Mouse (Mus musculus): Measurements from ENCODE around the gene Pnp2.
"Not testable (repeated sequence)": the region's sequence is repeated elsewhere in the genome, so short reads cannot be mapped to it uniquely, and the experiment has no call there.

The Pnp2 gene

GRCm38 (mm10) chr14:50957146-50957545 lies 1.4 kb downstream of the Pnp2 start:
- not testable (repeated sequence) for DNase-seq (ENCODE audit: low spot score)

DNA sequence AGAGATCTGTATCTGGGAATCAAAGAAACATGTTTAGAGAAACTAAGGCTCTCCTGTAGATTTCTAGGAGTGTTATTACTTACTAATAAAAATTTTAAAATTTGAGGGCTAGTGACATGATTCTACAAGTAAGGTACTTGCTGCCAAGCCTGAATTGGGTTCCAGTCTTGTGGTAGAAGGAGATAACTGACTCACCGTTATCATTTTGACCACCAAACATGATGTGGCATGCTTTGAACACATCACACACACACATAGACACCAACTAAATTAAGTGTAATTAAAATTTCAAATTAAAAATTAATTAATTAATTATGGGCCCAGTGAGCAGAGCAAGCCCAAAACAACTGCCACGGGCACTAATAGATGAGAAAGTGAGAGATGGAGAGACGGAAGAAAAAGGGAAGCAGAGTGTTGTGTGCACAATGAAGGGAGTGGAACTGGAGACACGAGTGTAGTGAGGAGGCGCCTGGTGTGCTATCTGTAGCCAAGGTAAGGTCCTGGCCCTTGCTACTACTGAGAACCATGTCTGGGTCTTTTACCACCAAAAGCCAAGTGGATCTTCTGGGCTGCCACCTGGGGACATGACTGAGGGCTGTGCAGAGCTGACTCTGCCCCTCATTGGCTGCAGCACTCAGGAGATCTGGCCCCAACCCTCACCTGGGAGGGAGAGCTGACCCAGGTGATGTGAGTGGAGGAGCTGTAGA lies 2.6 kb downstream of the Pnp2 start:
- not testable (repeated sequence) for DNase-seq (ENCODE audit: low spot score)

DNA sequence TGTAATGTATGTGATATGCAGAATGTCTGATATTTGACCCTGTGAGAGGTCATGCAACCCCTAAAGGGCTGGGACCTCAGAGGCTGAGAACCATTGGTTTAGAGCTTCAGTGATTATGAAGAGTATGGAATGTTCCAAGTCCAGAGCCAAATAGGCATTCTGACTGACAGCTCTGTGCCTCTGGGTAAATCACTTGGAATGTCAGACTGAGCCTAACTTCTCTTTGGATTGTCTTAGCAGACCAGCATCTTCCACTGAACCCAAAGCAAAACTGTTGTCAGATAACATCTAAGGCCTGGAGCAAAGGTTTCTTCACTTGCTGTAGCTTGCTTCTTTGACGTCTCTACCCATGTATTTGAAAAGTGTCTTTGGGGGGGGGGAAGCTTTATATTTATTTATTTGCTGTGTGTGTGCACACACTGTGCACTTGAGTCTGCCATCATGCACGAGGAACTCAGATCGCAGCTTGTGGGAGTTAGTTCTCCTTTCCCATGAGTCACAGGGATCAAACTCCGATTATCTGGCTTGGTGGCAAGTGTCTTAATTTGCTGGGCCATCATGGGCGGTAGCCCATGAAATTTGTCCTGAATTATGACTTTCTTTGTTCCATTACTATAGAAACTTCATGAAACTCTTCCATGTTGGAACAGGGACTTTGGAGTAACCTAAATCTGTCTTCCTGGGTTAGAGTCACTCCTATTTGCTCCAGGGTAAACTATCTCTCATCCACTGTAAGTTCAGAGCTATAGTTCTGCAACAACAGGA lies 12.6 kb downstream of the Pnp2 start:
- no peak for DNase-seq (ENCODE audit: low spot score)

DNA sequence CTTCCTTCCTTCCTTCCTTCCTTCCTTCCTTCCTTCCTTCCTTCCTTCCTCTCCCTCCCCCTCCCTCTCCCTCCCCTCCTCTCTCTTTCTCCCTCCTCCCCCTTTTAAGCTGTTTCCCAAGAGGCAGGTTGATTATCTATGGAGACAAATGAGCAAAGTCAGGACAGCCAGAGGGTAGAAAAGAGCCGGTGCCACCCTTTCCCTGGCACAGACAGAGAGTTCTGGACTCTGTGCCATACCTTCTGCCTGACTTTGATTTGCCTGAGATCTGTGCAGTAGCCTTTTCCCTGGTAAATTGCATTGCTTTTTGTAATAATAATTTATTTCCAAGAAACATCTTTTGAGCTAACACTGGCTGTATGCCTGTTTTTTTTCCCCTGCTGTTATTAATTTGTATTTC lies 13.2 kb downstream of the Pnp2 start:
- no peak for DNase-seq (ENCODE audit: low spot score)

DNA sequence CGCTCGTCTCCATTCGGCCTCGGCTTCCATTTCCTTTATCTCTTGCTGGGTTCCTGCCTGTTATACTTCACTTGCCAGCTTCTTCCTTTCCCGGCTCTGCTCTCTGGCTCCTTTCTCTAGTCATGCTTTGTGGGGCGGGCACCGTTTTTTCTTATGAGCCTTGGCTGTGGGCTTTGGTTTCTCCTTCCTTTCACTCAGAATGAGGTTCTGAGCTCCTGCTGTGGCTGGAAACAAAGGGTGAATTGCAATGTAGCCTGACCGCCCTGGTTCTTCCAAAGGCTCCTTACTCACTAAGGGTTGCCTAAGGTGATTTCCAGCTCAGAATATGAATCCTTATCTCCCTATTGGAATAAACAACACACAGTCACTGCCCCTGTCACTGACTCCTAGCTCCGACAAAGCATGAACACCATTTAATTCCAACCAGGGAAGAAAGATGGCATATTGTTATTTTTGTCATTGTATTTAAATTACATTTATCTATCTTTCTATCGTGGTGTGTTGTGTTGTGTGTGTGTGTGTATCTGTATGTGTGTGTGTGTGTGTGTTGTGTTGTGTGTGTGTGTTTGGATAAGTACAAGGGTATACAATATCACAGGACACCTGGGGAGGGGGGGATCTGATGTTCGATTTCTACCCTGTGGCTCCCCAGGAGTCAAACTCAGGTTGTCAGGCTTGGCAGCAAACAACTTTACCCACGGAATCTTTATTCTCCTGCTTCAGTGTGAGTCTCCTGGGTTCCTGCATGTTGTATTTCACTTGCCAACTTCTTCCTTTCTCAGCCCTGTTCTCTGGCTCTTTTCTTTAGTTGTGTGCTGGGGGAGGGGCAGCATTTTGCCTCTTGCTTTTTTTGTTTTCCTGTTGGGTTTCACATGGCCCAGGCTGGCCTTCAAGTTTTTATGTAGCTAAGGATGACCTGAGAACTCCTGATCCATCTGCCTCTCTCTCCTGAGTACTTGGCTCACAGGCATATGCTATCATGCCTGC lies 14.1 kb downstream of the Pnp2 start:
- no peak for DNase-seq (ENCODE audit: low spot score)

- DNase-seq (ENCODE audit: low spot score): no peak
Measured at GRCm38 (mm10) chr14:50970822-50971221, 15.0 kb downstream of the Pnp2 start.

- DNase-seq (ENCODE audit: low spot score): not testable (repeated sequence)
Measured at GRCm38 (mm10) chr14:50973054-50973453, 17.3 kb downstream of the Pnp2 start.

- no peak for DNase-seq (ENCODE audit: low spot score)
Measured at GRCm38 (mm10) chr14:50973700-50974099, 17.9 kb downstream of the Pnp2 start.

DNA sequence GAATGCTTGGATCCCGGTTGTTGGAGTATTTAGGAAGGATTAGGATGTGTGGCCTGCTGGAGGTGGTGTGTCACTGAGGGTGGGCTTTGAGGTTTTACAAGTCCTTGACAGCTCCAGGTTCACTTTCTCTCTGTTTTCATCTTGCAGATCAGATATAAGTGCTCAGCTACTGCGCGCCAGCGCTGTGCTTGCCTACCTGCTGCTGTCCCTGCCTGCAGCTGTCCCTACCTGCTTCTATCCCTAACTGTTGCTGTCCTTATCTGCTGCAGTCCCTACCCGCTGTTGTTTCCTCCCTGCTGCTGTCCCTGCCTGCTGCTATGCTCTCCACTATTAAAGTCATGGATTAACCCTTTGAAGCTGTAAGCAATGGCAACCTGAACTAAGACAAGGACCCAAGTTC lies 19.2 kb downstream of the Pnp2 start:
- DNase-seq (ENCODE audit: low spot score): no peak

DNA sequence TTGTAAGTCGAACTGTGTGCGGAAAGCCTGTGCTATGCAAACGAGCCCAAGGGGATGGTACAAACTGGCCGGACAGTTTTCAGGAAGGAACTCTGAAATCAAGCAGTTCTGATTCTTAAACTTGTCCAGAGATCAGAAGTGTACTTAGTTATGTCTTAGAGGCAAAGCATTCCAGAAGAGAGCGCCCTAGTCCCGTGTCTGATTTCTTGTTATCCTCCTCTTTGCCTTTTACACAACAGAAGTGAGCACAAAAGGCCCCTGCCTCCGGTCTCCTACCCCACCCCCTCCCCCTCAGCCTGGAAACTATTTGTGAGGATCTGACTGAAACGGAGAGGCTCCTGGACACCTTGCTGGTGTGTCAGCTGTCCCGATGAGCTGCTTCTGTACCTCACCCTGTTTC lies 20.9 kb downstream of the Pnp2 start:
- no peak for DNase-seq (ENCODE audit: low spot score)

DNA sequence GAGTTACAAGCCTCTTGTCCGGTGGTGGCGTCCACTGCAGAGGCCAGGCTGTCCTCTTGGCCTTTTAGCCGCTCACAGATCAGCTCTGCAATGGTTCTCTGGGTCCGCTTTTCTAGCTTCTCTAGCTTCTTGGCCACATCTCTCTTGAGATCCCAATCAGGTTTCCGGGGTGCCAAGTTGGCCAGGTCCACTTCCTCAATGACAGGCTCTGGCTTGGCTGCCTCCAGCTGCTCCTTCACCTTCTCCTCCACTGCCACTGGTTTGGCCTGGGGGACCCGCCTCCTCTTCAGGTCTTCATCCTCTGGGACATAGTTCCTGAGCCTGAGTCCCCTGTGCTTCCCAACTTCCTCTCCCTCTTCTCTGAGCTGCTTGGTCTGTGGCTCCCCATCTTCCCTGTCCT lies 22.7 kb downstream of the Pnp2 start:
- not testable (repeated sequence) for DNase-seq (ENCODE audit: low spot score)

GRCm38 (mm10) chr14:50979631-50980030 lies 23.8 kb downstream of the Pnp2 start:
- no peak for DNase-seq (ENCODE audit: low spot score)

DNA sequence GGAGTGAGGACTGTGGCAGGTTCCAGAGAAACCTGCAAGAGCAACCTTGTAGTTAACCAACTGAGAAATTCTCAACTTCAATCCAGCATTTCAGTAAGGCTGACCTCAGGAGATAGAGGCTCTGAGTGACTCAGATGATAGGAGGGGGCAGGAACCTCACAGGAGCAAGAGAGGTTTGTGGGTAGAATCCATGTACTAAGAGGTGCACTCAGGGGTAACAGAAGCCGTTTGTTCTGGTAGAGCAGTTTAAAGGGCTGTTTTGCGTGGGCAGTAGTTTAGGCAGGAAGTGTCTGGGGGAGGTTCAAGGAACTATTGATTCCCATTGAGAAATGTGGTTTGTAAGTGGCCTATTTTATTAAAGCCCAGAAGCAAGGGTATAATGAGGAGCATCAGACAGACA lies 25.4 kb downstream of the Pnp2 start:
- DNase-seq (ENCODE audit: low spot score): no peak

DNA sequence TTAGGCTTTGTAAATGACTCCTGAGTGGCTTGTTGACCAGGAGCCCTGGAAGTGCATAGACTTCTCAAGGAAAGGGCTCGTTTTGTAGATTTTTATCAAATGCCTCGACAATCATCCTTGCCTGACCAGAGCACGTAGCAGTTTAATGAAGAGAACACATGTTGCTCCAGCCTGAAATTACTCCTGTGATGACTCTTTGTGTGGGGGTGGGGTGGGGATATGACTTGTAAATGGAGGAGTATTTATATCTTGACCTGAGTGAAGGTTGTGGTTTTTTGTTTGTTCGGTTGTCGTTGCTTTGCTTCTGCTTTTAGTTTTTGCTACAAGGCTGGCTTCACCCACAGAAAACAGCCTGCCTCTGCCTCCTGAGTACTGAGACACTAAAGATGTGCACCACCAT lies 26.0 kb downstream of the Pnp2 start:
- no peak for DNase-seq (ENCODE audit: low spot score)

GRCm38 (mm10) chr14:50987668-50988067 lies 31.9 kb downstream of the Pnp2 start:
- peak; percentile 21 for DNase-seq (ENCODE audit: low spot score)

DNA sequence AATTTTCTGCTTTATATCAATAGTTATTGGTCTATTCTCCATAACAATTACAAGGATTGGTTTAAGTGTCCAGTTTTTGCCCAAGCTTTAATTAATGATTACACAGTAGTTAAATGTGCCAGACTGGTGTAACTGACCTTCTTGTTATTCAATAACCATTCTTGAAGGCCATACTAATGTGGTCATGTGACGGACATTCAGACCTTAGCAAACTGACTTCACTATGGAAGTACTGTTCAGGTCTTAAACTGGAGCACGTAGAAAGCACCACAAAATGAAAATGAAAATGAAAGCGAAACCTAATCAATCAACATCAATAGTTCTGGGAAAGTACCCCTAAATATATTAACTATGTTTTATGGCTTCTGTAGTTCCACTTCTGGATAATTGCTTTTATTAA lies 35.2 kb downstream of the Pnp2 start:
- DNase-seq (ENCODE audit: low spot score): no peak

DNA sequence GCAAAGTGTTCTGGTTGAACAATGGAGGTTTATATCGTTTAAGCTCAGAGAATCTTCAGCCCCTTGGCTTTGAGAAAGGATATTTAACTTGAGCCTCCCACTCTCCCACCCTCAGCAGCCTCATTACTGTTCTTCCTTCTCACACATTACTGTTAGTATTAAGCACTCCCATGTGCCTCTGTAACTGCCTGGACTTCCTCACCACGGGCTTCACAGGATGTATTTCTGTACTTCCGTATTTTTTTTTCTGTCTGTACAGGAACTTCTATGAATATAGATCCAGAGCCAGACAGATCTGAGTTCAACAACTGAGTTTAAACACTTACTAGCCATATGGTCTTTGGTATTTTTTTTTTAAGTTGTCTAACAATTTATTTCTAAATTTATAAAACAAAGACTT lies 41.3 kb downstream of the Pnp2 start:
- DNase-seq (ENCODE audit: low spot score): peak; percentile 26

DNA sequence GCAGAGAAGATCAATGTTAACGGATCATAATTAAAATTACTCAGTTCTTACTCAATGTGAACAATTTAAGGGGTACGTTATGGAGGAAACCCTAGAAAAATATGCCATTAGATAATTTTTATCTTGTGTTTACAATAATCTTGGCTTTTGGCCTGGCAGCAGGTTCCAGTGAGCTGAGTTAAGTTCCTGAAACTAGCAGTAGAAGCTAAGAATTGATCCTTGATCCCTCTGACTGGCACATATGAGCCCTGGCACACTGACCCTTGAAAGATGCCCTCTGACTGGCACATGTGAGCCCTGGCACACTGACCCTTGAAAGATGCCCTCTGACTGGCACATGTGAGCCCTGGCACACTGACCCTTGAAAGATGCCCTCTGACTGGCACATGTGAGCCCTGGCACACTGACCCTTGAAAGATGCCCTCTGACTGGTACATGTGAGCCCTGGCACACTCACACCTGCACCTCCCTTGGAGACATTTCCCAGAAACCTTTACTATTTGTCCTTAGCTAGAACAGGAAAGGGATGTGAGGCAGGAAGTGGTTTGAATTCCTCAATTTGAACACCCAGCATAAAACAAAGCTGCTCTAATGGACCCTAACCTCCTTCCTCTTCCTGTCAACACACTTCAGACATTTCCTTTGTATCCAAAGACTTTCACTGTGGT lies 42.3 kb downstream of the Pnp2 start:
- peak; percentile 51 for DNase-seq (ENCODE audit: low spot score)

- no peak for DNase-seq (ENCODE audit: low spot score)
Measured at GRCm38 (mm10) chr14:51007152-51007801, 51.5 kb downstream of the Pnp2 start, which contains the start of gene Rnase10. TSS of gene Rnase10 (plus strand) at chr14:51007751.

DNA sequence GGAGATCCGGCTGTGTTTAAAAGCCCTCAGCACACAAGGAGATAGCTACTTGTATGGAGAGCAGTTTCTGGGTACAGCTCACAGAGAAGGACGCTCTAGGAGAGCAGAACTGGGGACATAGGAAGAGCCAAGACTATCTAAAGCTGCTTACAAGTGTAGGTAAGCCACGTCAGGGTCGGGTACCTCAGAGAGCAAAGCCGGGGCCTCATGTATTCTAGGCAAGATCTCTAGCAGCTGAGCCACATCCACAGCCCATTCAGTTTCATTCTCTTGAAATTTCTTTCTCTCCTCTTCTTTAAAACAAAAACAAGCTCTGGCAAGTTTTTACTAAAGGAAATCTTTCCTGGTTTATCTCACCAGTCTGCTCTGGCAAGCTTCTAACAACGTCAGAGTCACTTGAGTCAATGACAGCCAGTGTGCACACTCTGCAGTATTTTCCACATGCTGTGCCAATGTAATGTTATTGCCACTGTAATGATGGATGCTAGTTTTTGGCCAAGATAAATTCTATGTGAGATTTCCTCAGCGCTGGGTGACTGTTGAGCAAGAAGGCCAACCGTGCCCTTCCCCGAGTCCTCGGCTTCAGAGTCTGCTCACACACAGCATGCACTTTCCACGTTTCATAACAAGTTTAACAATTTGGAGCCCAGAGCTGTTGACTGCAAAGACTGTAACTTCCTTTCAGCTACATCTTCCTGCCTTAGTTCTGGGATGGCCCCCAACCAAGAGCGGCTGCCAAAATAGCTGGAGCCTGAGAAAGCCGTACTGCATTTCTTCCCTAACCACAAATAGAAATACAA lies 52.3 kb downstream of the Pnp2 start:
- DNase-seq (ENCODE audit: low spot score): peak; percentile 78
